Mouse (Mus musculus): ENCODE results near the gene Ccdc113. TPM values are rescaled to one million over a fixed set of nuclear protein-coding genes. Genes with fewer than 3 reads are reported as not detected.

The Ccdc113 gene
- not detected in 2 replicates for polyA plus RNA-seq (2012; rRNA removed)

GRCm38 (mm10) chr8:95533584-95534387 is at the start of gene Ccdc113:
Gene Ccdc113, plus strand, starts transcription at chr8:95534085.

GRCm38 (mm10) chr8:95490006-95490405 is 43.9 kb upstream of the Ccdc113 start, which contains the start of gene Csnk2a2:
Gene Csnk2a2, minus strand, starts transcription at chr8:95490039.

GRCm38 (mm10) chr8:95576240-95576639 is 42.4 kb downstream of the Ccdc113 start, which contains the start of gene Prss54:
Gene Prss54, minus strand, starts transcription at chr8:95576340.

Other genes starting within 250 kb of the Ccdc113 start
- 0.22 and 0.38 TPM in 2 replicates for gene Cngb1, start 227.5 kb upstream of the Ccdc113 start, polyA plus RNA-seq (2012; rRNA removed)
- 0.56 TPM in 1 of 2 replicates, not detected in the other for gene Tepp, start 223.5 kb upstream of the Ccdc113 start, polyA plus RNA-seq (2012; rRNA removed)
- 11.6 and 11.7 TPM in 2 replicates for gene Zfp319, start 202.1 kb upstream of the Ccdc113 start, polyA plus RNA-seq (2012; rRNA removed)
- gene Usb1, start 201.8 kb upstream of the Ccdc113 start, polyA plus RNA-seq (2012; rRNA removed): 25.7 and 38.3 TPM in 2 replicates
- 103 and 104 TPM in 2 replicates for gene Mmp15, start 181.8 kb upstream of the Ccdc113 start, polyA plus RNA-seq (2012; rRNA removed)
- gene Cfap20, start 99.2 kb upstream of the Ccdc113 start, polyA plus RNA-seq (2012; rRNA removed): 39.2 and 55.8 TPM in 2 replicates
- 9.8 and 10.3 TPM in 2 replicates for gene Csnk2a2, start 44.0 kb upstream of the Ccdc113 start, polyA plus RNA-seq (2012; rRNA removed)
- not detected in 2 replicates for gene Prss54, start 42.3 kb downstream of the Ccdc113 start, polyA plus RNA-seq (2012; rRNA removed)
- 0.97 and 1.3 TPM in 2 replicates for gene Gins3, start 99.4 kb downstream of the Ccdc113 start, polyA plus RNA-seq (2012; rRNA removed)
- 41.0 and 44.7 TPM in 2 replicates for gene Ndrg4, start 142.9 kb downstream of the Ccdc113 start, polyA plus RNA-seq (2012; rRNA removed)
- gene Setd6, start 181.8 kb downstream of the Ccdc113 start, polyA plus RNA-seq (2012; rRNA removed): 10.4 and 11.7 TPM in 2 replicates